Mouse (Mus musculus) left cerebral cortex, adult 11 months (tissue): ENCODE data around the gene Phyhipl.

Experiments used
- DNase-seq: peaks from one replicate; pipeline ENCODE4 v3.0.0; 2022; ENCODE audit warnings: low spot score

Gene Phyhipl

GRCm38 (mm10) chr10:70655828-70656227 lies at the start of gene Phyhipl:
Phyhipl (minus strand) TSS chr10:70655965.
- DNase-seq: no peak

DNA sequence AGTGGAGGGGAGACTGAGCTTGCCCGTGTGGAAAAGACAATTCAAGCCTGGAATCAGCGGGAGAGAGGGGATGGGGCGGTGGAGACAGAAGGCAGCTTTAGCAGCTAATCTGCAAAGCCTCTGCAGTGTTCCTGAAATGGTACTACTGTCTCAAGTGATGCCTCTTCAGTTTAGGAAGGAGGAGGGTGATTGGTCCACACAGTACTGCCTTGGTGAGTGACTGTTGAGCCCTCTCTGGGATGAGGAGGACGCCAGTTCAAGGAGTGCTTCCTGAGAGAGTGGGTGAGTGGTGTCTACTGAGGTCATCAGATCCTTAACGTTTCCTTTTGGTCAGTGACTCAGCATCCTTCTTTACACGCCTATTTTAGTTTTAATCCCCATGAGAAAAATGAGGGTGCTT lies 47.4 kb upstream of the Phyhipl start:
- DNase-seq: no peak

GRCm38 (mm10) chr10:70699581-70699980 lies 43.8 kb upstream of the Phyhipl start:
- no peak for DNase-seq

- no peak for DNase-seq
These were observed 42.2 kb upstream of the Phyhipl start for GRCm38 (mm10) chr10:70698014-70698413.

DNA sequence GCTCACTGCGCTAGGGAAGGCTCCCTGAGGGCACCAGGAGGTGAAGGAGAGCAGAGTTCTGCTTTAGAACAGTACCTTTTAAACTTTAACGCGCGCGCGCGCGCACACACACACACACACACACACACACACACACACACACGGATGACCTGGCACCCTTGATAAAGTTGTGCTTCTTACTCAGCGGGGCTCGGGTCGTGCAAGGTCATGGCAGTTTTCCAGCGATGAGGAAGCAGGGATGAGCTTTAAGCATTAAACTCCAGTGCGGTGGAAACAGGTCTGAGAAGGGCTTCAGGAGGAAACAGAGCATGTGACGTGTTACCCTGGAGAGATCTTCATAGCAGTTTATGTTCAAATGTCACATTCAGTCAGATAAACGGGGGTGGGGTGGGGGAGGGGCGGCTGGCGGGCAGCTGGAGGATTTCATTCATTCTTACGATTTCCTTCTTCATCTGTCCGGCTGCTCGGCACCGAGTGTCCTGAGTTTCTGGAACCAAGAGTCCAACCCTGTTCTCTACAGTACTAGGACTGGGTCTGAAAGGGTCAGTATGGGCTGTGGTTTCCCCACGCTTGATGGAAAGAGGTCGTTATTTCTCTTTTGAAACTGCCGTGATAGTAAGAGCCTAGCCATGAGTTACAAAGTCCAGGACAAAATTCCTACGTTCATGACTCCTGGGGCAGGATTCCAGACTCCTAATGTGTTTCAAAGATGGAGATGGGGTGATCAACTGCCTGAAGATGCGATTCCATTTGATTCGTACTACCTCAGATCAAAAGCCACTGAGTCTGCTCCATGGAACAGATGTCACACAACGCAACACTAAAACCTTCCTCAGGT lies 41.2 kb upstream of the Phyhipl start:
- DNase-seq: no peak

GRCm38 (mm10) chr10:70689346-70689745 lies 33.6 kb upstream of the Phyhipl start:
- DNase-seq: no peak

DNA sequence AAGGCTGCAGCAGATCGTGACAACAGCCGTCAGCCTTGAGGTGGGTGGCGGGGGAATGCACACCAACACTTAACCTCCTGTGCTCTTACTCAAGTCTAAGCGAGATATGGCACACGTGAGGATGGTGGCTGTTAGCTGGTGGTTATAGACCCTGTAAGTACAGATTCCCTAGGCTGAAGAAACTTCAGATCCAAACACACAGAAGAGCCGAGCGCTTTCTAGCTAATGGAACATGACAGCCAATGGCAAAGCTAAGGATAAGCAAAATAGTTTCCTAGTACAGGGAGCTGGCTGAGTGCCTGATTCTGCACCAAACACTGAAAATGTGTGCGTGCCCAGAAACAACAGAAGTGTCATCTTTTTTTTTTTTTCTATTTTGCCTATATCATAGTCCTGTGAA lies 33.1 kb upstream of the Phyhipl start:
- no peak for DNase-seq

DNA sequence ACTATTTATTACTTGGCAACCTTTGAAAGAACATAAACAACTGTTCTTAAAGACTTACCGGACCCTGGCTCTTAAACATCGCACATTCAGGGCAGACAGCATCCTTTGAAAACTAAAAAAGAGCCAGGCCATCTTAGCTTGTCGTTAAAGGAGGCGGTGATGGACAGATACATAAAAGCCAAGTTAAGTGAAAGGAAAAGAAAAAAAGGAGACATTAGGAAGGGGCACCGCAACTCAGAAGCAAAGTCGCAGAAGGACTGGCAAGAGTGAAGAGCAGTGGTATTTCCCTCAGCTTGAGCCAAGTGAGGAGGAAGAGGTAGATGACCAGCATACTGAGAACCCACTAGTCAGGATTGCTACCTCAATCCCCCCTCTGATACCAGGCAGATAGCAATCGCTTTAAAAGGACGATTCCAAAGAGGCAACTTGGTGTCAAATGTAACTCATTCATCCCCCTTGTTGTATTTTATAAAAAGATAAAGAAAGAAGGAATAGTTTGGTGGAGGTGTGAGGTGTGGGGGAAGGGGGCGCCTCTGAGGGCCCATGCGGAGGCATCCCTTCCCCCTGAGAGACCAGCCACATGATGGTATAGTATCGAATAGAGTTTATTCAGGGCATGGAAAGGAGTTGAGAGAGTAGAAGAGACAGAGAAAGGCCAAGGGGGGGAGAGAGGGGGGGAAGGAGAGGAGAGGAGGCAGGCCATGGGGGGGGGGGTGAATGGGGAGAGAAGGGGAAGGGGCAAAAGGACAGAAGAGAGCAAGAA lies 31.4 kb upstream of the Phyhipl start:
- DNase-seq: no peak

DNA sequence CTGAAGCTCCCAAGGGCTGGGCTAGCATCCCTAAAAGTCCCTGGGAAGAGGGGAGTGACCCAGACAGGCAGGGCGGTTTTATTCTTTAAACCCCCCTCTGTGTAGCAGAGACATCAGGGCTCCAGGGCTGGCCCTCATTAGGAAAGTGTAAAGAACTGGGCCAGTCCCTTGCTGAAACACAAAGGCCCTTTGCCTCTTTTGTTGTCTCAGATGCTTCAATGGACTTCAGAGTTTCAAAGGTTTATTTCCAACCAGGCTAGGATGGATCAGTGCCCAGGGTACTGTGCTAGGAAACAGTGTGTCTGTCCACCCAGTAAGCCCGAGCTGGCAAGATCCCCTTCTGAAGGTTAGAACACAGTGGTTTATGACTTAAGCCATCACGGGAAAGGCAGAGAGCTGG lies 30.7 kb upstream of the Phyhipl start:
- peak; percentile 35 for DNase-seq

DNA sequence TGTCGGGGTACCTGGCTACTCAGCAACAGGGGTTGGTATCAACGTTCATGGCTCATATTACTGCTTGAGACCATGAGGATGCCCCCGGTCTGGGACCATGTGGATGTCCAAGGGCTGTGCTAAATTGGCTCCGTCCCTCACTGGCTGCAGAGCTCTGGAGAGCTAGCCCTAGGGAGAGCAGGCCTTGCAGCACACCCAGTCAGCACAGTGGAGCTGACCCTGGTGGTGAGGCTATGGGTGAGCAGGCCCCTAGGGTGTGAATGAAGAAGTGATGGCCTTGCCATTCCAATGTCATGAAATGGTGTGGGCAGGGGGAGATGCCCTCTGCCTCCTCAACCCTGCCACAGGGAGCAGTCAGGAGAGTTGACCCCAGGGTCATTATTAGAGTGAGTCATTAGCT lies 27.7 kb upstream of the Phyhipl start:
- no peak for DNase-seq

GRCm38 (mm10) chr10:70677946-70678345 lies 22.2 kb upstream of the Phyhipl start:
- no peak for DNase-seq

DNA sequence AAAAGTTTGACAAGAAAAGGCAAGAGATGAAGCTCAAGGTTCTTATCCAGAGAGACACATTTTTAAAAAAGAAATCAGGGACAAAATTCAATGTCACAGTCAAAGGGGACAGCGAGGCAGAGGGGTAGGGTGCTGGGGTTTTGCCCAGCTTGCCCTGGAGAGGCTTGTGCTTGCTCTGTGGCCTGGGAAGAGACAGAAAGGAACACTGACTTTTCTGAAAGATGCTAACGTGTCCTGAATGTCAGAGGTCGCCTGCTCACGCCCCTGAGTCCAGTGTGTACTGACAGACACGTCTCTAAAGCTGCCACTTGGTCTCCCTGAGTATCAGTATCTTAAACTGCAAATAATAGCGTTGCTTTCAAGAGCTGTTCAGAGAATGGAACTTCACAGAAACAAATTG lies 507 bp upstream of the Phyhipl start:
- DNase-seq: no peak

- DNase-seq: no peak
These were observed 1.1 kb downstream of the Phyhipl start for GRCm38 (mm10) chr10:70654655-70655054.

DNA sequence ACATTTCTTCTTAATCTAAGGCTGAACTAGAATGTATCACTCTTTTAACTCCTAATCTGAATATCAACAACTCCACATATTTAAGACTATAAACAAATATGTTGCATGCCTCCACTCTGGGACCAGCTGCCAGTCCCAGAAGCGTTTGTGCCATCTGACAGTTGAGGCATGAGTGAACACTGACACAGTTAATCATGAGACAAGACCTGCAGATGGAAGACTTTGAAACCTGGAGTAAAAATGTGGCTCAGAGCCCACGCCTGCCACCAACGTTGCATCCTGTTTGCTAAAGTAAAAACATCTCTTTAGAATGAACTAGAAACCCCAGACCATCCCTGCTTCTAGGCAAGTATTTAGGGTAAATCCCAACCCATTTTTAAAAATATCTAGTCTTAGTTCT lies 1.6 kb downstream of the Phyhipl start:
- DNase-seq: no peak

GRCm38 (mm10) chr10:70651769-70652648 lies 3.8 kb downstream of the Phyhipl start:
- no peak for DNase-seq

GRCm38 (mm10) chr10:70648831-70649230 lies 6.9 kb downstream of the Phyhipl start:
- peak; percentile 59 for DNase-seq

- DNase-seq: no peak
These were observed 12.6 kb downstream of the Phyhipl start for GRCm38 (mm10) chr10:70643131-70643530.

DNA sequence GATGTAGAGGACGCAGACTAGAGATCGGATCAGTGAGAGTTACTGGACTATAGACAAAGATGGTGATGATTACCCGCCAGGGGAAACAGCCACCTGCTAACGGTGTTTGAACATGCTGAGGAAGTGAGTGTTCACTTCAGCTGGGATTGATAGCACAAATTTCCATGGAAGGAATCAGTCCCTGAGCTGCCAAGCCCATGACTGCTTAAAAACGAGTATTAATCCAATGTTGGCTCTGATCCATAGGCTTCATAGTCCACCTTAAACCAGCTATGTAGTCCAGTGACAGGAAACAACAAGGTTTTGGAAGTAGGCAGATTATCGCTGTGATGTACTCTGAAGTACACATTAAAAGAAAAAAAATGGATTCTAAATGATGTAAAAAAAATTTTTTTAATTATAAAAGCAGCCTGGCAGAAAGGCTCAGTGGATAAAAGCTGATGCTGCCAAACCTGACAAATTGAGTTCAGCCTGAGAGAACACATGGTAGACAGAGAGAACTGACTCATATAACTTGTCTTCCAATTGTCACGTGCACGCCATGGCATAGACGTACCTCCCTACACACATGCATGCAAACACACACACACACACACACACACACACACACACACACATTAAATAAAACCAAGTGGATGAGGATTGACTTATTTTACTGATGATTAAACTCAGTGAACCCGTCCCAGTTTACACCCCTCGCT lies 14.7 kb downstream of the Phyhipl start:
- DNase-seq: no peak

GRCm38 (mm10) chr10:70640075-70640737 lies 15.6 kb downstream of the Phyhipl start:
- no peak for DNase-seq

DNA sequence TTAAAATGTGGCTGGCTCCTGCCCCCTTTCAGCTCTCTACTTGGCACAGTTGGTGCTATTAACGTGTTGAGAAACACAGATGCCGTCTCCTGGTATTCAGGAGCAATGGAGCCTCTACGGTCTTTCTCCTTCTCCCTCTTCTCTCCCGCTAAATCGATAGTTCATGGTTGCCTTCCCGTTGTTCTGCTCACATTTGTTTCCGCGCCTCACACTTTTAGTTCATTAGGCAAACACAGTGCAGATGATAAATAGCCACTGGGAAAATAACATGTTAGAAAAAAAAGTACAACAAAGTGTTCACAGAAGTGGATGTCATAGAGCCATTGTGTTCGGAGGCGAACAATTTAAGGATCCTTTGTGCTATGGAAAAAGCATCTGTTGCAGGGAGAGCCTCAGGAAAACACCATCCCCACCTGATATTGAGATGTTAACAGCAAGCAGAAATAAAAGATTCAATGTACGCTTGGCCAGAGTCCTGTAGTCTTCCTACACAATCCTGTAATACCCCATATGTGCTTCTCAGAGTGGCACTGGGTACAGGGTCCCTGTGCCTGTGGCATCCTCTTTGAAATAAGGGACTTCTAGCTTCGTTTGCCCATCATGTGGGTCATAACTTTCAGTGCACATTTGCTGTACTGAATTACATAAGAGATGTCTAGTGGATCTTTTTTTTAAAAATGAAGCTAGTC lies 18.0 kb downstream of the Phyhipl start:
- no peak for DNase-seq

- DNase-seq: no peak
These were observed 20.5 kb downstream of the Phyhipl start for GRCm38 (mm10) chr10:70635261-70635660.
